Mouse (Mus musculus) midbrain, embryonic 14.5 days (tissue): ENCODE data around the gene Hip1. TPM values are rescaled to one million over a fixed set of nuclear protein-coding genes. Genes with fewer than 3 reads are reported as not detected.

Source experiments
- ATAC-seq: fragments of 200-750 bp; cut with Nextera tagmentation; 2 replicates; pipeline ENCODE4 v1.8.0; 2017; ENCODE audit warnings: moderate number of reproducible peaks, moderate library complexity; ENCODE audit not compliant: low FRiP score, low TSS enrichment
- DNase-seq: peaks from one replicate; pipeline ENCODE4 v3.0.0-alpha.2; 2015
- H3K27ac ChIP-seq: fragments of 300-500 bp; sonication (generic); replicated peaks from 2 replicates; pipeline ENCODE4 v1.5.1; 2014; ENCODE audit warnings: mild to moderate bottlenecking, low read depth, low read length, moderate library complexity
- H3K27me3 ChIP-seq: fragments of 300-500 bp; sonication (generic); 2 replicates; pipeline ENCODE4 v1.6.1; 2014; ENCODE audit warnings: low read length, control low read depth, mixed read lengths; ENCODE audit not compliant: control insufficient read depth, insufficient read depth
- H3K36me3 ChIP-seq: fragments of 300-500 bp; sonication (generic); 2 replicates; pipeline ENCODE4 v1.6.1; 2014; ENCODE audit warnings: low read length, control low read depth; ENCODE audit not compliant: control insufficient read depth, insufficient read depth
- H3K4me1 ChIP-seq: fragments of 300-500 bp; sonication (generic); 2 replicates; pipeline ENCODE4 v1.6.1; 2014; ENCODE audit warnings: mild to moderate bottlenecking, antibody characterized with exemption, low read length, control low read depth; ENCODE audit not compliant: control insufficient read depth, insufficient read depth
- H3K4me2 ChIP-seq: fragments of 300-500 bp; sonication (generic); 2 replicates; pipeline ENCODE4 v1.6.1; 2014; ENCODE audit warnings: mild to moderate bottlenecking, low read length, moderate library complexity
- H3K4me3 ChIP-seq: fragments of 300-500 bp; sonication (generic); replicated peaks from 2 replicates; pipeline ENCODE4 v1.5.1; 2014; ENCODE audit warnings: low read depth, low read length
- H3K9ac ChIP-seq: fragments of 300-500 bp; sonication (generic); replicated peaks from 2 replicates; pipeline ENCODE4 v1.6.1; 2014; ENCODE audit warnings: mild to moderate bottlenecking, low read length, moderate library complexity
- H3K9me3 ChIP-seq: fragments of 300-500 bp; sonication (generic); 2 replicates; pipeline ENCODE4 v1.6.1; 2016; ENCODE audit warnings: low read length, control low read depth, mixed read lengths; ENCODE audit not compliant: control insufficient read depth
- WGBS: fragments of 180-500 bp; shearing (Covaris S2); extraction: QIAGEN DNeasy Blood & Tissue Kit; methylation state at CpG from one replicate; pipeline ENCODE4 v1.1.7; 2014; 5-methylcytosine and 5-hydroxymethylcytosine counted together
- polyA plus RNA-seq: library from polyadenylated mRNA; unstranded; fragments of >200 nt; fragmentation: Nextera tagmentation; extraction: Ambion mirVana; gene quantifications from 2 replicates; pipeline ENCODE4 v1.2.1, GENCODE M21; 2014

Gene Hip1
- polyA plus RNA-seq, 1 experiment from 2014 or later = 42.0 TPM

- Histone ChIP-seq H3K9me3 (no peaks in the 10 kb centered on the region), H3K27ac (no peak overlapping the region), H3K4me1 (no peaks in the 10 kb centered on the region), H3K36me3 (no peaks in the 10 kb centered on the region), H3K4me2 (no peak overlapping the region), H3K4me3 (no peak overlapping the region), H3K27me3 (no peaks in the 10 kb centered on the region), H3K9ac (no peak overlapping the region)
- DNase-seq (no peak), ATAC-seq (no peak)
- 81% methylated on average over 11 of the region's 11 CpGs for WGBS
Observed at GRCm38 (mm10) chr5:135524660-135525560, 20.0 kb downstream of the Hip1 start.

GRCm38 (mm10) chr5:135524087-135524486 is 20.8 kb downstream of the Hip1 start:
- Histone ChIP-seq H3K27me3 (no peaks in the 10 kb centered on the region), H3K4me3 (no peak overlapping the region), H3K4me1 (no peaks in the 10 kb centered on the region), H3K36me3 (no peaks in the 10 kb centered on the region), H3K4me2 (no peak overlapping the region), H3K9ac (no peak overlapping the region), H3K27ac (no peak overlapping the region), H3K9me3 (no peaks in the 10 kb centered on the region)
- DNase-seq (no peak), ATAC-seq (no peak)
- WGBS = 96% methylated on average over 2 of the region's 2 CpGs

- Histone ChIP-seq H3K36me3 (no peaks in the 10 kb centered on the region), H3K27ac (no peak overlapping the region), H3K4me2 (no peak overlapping the region), H3K27me3 (no peaks in the 10 kb centered on the region), H3K9ac (no peak overlapping the region), H3K9me3 (no peaks in the 10 kb centered on the region), H3K4me3 (no peak overlapping the region), H3K4me1 (no peaks in the 10 kb centered on the region)
- WGBS = 90% methylated on average over 9 of the region's 9 CpGs
- DNase-seq = no peak
- no peak for ATAC-seq
Observed at GRCm38 (mm10) chr5:135522111-135522722, 22.7 kb downstream of the Hip1 start.

GRCm38 (mm10) chr5:135517348-135517883 is 27.5 kb downstream of the Hip1 start:
- no peak for ATAC-seq
- H3K4me2 ChIP-seq = no peak overlapping the region
- no peak for DNase-seq
- peaks cover 4% of the 10 kb centered on the region; the same call in 1 of the 2 replicates for H3K36me3 ChIP-seq
- no peak overlapping the region for H3K9ac ChIP-seq
- 89% methylated on average over 5 of the region's 5 CpGs for WGBS
- H3K27me3 ChIP-seq = no peaks in the 10 kb centered on the region
- H3K9me3 ChIP-seq = no peaks in the 10 kb centered on the region
- no peak overlapping the region for H3K27ac ChIP-seq
- H3K4me3 ChIP-seq = no peak overlapping the region
- no peaks in the 10 kb centered on the region for H3K4me1 ChIP-seq

GRCm38 (mm10) chr5:135513131-135513530 is 31.8 kb downstream of the Hip1 start:
- Histone ChIP-seq H3K4me2 (no peak overlapping the region), H3K9me3 (no peaks in the 10 kb centered on the region), H3K27me3 (no peaks in the 10 kb centered on the region), H3K4me1 (no peaks in the 10 kb centered on the region), H3K27ac (no peak overlapping the region), H3K9ac (no peak overlapping the region), H3K36me3 (peaks cover 4% of the 10 kb centered on the region; the same call in 1 of the 2 replicates), H3K4me3 (no peak overlapping the region)
- WGBS = 46% methylated on average over 4 of the region's 4 CpGs
- DNase-seq = no peak
- ATAC-seq = no peak

GRCm38 (mm10) chr5:135511105-135511504 is 33.8 kb downstream of the Hip1 start:
- H3K9ac ChIP-seq = no peak overlapping the region
- H3K4me2 ChIP-seq = no peak overlapping the region
- 66% methylated on average over 5 of the region's 5 CpGs for WGBS
- H3K4me1 ChIP-seq = peaks cover 8% of the 10 kb centered on the region
- H3K36me3 ChIP-seq = no peaks in the 10 kb centered on the region
- no peak for ATAC-seq
- no peaks in the 10 kb centered on the region for H3K27me3 ChIP-seq
- H3K9me3 ChIP-seq = no peaks in the 10 kb centered on the region
- H3K4me3 ChIP-seq = no peak overlapping the region
- no peak for DNase-seq
- H3K27ac ChIP-seq = no peak overlapping the region

GRCm38 (mm10) chr5:135508284-135508683 is 36.6 kb downstream of the Hip1 start:
- Histone ChIP-seq H3K27me3 (no peaks in the 10 kb centered on the region), H3K4me3 (no peak overlapping the region), H3K36me3 (no peaks in the 10 kb centered on the region), H3K9ac (no peak overlapping the region), H3K9me3 (no peaks in the 10 kb centered on the region), H3K27ac (no peak overlapping the region), H3K4me2 (no peak overlapping the region), H3K4me1 (peaks cover 8% of the 10 kb centered on the region)
- WGBS = 79% methylated on average over 3 of the region's 3 CpGs
- DNase-seq (peak; percentile 42), ATAC-seq (no peak)

GRCm38 (mm10) chr5:135507561-135508273 is 37.2 kb downstream of the Hip1 start:
- H3K4me2 ChIP-seq = no peak overlapping the region
- no peak for ATAC-seq
- H3K9ac ChIP-seq = no peak overlapping the region
- no peak overlapping the region for H3K27ac ChIP-seq
- 47% methylated on average over 18 of the region's 18 CpGs for WGBS
- H3K36me3 ChIP-seq = no peaks in the 10 kb centered on the region
- DNase-seq = peak; percentile 51
- H3K9me3 ChIP-seq = no peaks in the 10 kb centered on the region
- H3K4me1 ChIP-seq = peaks cover 8% of the 10 kb centered on the region
- H3K27me3 ChIP-seq = no peaks in the 10 kb centered on the region
- no peak overlapping the region for H3K4me3 ChIP-seq
